Mouse (Mus musculus) lung, postnatal 25 days (tissue): Measurements from ENCODE around the gene Sult5a1.
A peak's percentile ranks its signal among the peaks of the same experiment; 100 is the strongest.
"Not testable (repeated sequence)": the region's sequence is repeated elsewhere in the genome, so short reads cannot be mapped to it uniquely, and the experiment has no call there.

Source experiments
- DNase-seq: peaks from one replicate; pipeline ENCODE4 v3.0.0; 2022; ENCODE audit warnings: low spot score

Sult5a1 gene

DNA sequence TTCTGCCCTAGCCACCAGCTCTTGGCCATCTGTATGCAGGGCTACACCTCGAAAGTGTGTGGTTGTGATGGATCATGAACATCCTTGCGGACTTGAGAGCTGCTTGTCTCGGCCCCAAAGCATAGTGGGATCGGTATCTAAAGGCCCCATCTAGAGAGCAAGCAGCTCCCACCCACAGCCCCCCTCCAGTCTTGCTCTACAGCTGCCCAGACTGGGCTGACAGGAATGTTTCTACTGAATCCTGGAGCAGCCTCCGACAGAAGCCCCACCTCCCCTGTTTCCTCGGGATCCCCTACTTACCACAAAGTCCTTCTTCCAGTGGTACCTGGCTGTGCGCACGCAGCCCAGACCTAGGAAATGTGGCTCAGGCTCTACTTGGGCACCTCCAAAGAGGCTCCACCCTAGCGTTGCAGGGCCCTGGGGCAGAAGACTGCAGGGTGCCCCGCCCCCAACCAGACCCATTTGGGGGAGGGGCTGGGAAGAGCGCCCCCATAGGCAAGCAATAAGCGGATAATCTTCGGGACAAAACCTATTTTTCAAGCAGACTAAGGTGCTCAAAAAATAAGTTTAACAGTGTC is at the start of gene Sult5a1:
Sult5a1 (minus strand) TSS at position 428 of the 578 bp plus-strand sequence.
- DNase-seq = no peak

DNA sequence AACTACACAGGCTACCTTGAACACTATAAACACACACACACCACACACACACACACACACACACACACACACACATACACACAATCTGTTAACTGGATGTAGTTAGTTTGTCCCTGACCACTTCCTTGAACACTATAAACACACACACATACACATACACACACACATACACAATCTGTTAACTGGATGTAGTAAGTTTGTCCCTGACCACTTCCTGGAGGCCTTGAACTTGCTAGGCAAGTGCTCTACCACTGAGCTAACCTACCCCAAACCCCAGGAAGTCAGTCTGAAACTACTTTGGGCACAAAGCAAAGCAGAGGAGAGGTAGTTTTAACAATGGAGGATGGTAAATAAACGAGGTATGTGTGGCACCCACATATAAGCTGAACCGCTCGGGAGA is 45.5 kb upstream of the Sult5a1 start:
- DNase-seq = no peak

DNA sequence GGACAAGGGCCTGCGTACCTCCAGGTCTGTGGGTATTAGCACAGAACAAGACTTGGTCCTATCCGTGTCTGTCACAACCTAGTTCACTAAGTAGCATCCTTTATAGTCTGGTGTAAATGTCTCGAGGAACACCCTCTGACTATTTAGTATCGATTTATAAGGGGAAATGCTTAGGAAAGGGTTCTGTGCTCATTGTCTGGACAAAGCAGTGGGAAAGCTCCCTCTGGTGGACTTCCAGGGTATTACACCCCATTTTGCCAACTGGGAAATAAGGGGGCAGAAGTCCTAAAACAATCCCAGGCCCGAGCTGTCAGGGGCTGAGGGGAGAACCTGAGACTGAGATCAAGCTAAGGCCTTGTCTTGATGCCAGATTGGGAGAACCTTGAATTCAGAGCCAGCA is 44.2 kb upstream of the Sult5a1 start:
- DNase-seq = peak; percentile 63

DNA sequence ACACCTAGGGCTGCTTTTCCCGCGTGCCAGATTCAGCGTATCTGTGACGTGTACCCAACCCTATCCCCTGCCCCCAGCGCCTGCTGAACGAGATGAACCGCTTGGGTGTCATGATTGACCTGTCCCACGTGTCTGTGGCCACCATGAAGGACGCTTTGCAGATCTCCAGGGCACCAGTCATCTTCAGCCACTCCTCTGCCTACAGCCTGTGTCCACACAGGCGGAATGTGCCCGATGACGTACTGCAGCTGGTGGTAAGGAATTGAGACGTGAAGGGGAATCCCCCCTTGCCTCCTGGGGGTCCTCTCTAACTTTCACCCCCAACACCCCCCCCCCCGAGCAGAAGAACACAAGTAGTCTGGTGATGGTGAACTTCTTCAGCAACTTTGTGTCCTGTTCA is 41.7 kb upstream of the Sult5a1 start:
- DNase-seq = no peak

DNA sequence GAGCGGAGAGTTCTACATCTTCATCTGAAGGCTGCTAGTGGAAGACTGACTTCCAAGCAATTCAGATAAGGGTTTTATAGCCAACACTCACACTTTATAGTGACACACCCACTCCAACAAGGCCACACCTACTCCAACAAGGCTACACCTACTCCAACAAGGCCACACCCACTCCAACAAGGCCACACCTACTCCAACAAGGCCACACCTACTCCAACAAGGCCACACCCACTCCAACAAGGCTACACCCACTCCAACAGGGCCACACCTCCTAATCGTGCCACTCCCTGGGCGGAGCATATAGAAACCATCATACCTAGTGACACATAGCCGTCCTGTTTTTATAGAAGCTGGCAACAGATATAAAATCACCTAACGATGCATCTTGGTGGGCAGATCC is 38.9 kb upstream of the Sult5a1 start:
- DNase-seq = not testable (repeated sequence)

DNA sequence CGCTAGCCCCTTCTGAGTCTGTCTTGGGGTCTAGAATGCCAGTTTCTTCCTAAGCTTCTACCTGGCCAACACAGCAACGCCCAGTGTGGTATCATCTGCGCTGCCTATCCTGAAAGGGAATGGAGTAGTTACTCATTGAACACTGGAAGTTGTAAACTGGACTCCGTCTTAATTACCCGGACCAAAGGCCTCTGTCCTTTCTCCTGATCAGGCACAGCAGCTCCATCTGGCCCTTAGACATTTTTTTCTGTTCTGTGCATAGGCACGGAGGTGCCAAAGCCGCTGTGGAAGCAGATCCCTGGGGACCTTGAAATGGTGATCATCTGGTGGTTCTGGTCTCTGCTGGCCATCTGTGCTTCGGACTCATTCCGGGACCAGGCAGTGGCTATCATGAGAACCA is 35.7 kb upstream of the Sult5a1 start:
- DNase-seq = no peak

DNA sequence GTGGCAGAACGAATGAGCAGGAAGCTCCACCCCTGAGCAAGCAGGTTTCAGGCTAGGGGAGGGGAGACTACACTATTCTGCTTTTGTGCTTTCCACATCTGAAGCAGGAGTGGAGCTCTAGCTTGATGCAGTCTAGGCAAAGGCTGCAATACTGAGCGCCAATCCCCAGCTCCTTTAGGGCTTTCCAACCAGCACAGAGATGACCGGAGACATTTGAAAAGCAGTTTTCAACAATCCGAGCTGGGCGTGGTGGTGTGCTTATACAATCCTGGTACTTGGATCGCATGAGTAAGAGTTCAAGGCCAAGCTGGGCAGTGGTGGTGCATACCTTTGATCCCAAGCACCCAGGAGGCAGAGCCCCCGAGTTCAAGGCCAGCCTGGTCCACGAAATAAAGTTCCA is 33.8 kb upstream of the Sult5a1 start:
- no peak for DNase-seq

DNA sequence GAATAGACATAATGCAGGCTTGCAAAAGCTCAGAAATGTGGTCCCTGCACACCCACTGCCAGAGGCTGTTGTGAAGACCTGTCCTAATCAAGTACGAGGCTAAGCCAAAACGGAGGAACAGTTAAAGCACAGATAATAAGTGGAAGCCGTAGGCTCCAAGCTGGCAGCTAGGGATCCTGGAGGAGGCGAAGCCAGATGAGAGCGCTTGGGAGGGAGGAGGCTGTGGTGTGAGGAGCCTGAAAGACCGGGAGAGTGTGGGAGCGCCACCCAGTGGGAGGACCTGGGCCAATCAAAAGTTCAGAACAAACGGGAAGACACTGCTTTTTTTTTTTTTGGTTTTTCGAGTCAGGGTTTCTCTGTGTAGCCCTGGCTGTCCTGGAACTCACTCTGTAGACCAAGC is 32.6 kb upstream of the Sult5a1 start:
- DNase-seq = peak; percentile 70

DNA sequence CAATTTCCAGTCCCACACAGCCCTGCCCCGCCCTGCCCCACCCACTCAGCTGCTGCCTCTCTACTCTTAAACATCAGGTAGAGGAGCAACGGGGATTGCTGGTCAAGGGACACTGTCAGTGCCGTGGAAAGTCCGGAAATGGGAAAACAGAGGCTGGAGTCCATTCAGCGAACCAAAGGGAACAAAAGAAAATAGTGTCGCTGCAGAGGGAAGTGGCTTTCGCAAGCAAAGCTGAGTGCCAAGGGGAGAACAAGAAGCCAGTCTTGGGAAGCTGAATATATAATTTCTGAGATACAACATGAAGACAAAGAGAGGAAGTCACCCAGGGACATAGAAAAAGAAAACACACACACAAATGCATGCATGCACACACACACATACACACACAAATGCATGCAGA is 30.7 kb upstream of the Sult5a1 start:
- no peak for DNase-seq

DNA sequence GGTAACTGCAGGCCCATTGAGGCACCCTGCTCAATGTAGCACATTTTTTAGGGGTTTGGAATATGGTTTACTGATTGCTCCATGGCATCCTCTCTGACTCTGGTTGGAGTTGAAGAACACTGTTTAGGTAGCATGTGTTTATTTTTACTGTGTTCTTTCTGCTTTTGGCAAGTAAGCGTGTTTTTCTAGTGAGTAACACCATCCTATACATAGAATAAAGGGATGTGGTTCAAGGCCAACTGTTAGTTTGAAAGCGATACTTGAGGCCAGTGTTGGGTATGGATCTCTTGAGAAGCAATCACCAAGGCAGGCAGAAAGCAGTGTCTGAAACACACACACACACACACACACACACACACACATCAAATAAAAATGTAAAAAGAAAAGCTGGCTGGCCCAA is 29.9 kb upstream of the Sult5a1 start:
- DNase-seq = no peak

DNA sequence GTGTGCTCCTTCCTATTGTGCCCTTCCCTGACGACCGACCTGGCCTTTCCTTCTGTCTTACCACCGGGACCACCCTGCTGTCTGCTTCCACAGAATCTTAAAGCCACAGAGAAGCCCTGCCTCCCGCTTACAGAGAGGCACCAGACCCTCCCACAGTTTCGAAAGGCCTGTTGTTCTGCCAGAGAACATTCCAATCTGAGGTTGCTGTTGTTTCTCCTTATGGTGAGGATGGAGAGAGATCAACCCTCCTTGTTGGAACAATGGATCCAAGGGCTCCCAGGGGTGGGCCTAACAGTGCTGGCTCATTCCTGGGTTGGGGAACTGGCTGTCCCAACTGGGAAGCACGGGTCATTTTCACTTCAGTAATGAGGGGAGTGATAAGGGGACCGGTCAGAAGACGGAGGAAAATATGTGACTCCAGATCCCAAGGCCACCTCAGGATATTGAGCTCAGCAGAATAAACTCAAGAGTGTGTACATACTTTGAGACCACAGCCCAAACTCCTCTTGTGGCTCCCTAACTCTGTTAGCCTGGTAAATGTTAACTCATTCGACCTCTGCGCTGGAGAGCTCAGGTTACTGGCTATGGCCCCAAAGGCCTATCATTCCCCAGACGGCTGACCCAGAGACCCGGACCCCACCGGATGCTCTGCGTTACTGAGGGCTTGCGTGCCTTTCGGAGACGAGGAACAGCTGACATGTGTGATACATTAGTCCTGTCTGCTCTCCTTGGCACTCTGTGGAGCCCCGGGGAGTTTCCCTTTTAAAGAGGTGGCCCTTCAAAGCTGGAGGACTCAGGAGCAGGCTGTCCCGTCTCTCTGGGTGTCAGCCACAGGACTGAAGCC is 27.7 kb upstream of the Sult5a1 start, which contains the start of gene Dpep1:
Dpep1 (plus strand) TSS at position 677 of the 844 bp plus-strand sequence.
- peak; percentile 78 for DNase-seq

DNA sequence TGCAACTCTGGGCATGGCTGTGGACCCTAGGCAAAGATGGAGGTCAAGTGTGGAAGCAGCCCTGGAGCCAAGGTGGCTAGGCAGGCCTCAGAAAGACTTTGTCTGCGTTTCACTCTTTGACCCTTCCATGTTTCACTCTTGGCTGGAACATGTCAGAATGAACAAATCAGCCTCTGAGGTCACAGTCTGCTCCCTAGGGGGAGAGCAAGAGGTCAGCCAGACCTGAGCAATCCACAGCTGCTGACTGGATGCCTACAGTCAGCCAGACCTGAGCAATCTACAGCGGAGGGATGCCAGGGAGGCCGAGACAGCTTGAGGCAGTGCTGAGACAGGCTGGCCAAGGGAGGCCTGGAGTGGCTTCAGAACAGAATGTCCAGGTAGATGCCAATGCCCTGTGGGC is 23.3 kb upstream of the Sult5a1 start:
- peak; percentile 28 for DNase-seq

DNA sequence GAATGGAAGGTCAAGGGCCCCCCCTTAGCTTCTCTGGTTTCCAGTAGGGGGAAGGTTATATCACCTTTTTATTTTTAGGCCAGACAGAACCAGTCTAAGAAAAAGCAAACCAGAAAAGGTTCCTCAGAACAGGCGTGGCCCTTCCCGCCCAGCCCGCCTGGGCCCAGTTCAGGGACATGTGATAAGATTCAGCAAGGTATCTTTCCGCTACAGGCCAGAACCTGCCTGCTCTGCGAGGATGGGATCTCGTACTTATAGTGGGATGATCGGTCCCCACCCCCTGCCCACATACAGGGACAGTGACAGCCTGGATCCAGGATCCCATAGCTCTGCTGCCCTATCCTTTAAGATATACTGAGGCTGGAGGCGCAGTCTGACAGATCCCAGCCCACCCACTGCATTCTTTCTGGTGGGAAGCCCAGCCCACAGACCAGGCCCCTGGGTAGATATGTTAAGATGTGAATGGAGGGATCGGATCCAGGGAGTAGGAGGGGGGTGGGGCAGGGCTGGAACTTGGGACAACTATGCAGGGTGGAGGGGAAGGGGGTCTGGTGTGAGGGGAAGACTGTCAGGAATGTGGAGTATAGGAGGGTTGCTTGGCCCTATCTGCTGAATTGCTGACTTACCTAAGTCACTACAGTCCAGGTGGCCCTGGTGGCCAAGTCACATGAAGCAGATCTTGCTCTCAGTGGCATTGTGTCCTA is 1.9 kb downstream of the Sult5a1 start:
- DNase-seq = no peak

DNA sequence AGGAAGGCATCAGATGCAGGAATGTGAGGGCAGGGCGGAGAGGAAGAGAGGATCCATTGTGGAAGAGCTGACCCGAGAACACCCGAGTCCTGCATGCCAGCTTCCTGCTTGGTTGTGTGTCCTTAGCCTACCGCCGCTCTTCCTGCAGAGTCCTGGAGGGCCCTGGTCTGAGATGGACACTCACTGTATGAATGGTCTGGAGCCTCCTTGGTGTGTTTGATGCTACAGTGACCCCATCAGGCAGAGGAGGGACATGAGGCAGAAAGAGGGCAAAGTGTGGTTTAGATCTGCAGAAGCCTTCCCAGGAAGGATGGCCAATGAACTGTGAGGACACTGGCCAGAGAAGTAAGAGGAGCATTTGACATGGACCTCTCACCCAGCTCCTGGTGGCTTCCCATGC is 2.9 kb downstream of the Sult5a1 start:
- peak; percentile 55 for DNase-seq

DNA sequence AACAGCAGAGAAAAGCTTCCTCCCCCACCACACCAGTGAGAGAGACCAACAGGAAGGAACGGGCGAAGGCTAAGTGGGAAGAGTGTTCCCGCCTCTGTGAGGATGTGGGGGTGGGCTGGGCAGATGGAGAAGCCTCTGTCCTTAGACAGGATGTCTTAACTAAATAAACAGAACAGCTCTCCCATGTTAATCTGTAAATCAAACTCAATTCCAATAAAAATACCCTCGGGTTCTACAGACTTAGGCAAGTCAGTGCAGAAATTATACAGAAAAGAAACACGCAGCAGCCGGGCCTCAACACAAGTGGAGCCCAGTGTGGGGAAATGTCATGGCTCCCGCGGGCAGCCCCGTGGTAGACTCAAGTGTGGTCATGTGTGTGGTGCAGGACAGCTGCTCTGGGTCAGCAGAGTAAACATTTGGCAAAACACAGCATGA is 7.4 kb downstream of the Sult5a1 start:
- peak; percentile 59 for DNase-seq

DNA sequence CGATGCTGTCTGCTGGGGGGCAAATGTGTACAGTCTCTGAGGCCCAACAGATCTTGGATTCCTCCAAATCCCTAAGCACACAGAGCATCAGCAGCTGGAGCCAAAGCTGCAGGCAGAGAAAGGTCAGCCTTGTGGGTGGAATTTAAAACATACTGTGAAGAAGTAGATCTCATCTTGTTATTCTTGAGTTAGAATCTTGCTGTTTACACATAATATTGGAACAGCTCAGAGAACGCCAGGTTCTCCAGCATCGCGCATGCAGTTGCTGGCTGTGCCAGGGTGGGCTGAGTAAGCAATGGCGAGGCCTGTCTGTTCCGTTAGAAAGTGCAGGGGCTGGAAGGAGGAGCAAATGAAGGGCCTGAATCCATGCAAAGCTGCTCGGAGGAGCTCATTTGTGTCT is 11.7 kb downstream of the Sult5a1 start:
- no peak for DNase-seq

DNA sequence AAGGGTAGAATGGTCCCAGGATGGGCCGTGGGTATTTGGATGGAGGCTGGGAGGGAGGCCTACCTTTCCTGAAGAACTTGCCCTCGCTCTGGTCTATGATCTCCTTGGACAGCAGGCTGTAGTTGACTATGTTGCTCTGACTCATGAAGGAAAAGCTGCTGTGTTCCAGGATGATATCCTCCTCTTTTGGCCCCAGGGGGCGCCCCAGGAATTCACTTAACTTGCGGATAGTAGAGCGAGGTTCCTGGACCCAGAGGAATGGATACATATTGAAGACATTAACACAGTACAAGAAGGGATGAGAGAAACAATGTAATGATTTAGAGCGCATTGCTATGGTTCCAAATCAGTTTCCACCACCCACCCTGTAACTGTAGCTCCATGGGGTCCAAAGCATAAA is 12.8 kb downstream of the Sult5a1 start:
- peak; percentile 55 for DNase-seq

DNA sequence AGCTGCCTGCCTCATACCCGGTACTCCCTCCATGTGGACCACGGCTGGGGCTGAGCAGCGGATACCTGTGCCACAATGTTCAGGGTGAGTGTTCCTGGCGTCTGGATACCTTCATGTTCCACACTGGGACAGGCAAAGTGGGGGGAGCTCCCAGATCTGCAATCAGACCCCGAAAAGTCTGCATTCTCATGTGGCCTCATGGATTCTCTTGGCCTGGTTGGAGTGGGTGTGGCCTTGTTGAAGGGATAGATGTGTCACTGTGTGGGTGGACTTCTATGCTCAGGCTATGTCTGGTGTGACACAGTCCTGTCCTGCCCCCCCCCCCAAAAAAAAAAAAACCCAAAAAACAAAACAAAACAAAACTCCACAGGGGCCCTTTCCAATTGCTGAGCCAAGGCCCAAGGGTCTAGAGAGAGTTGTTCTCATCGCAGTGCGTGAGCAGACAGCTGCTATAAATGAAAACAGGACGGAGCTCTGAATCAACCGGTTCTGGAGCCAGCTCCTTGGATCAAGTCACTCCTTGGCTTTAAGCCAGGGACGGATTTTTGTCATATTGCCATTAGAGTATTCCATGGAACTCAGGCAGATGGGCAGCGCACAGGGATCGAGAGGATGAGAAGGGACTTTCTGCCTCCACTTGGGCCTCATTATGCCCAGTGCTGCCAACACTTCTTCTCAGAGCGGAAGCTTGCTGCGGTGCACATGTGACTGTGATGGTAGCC is 16.2 kb downstream of the Sult5a1 start:
- peak; percentile 86 for DNase-seq

DNA sequence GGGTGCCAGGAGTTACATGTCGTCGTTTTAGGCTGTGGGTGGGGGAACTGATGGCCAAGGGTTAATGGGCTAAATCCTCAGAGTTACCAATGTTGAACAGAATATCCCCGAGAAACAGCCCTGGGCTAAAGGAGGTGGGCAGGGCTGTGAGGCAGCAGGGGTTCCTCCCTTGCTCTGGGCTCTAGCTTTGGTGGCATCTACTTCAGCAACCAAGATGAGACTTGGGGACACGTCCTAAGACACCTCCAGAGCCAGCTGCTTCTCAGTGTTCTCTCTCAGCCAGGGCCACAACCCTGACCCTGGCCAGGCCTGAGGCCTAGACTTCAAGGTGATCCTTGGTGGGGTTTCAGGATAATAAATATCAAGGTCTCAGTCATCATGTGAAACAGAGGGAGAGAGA is 19.4 kb downstream of the Sult5a1 start:
- DNase-seq = no peak

DNA sequence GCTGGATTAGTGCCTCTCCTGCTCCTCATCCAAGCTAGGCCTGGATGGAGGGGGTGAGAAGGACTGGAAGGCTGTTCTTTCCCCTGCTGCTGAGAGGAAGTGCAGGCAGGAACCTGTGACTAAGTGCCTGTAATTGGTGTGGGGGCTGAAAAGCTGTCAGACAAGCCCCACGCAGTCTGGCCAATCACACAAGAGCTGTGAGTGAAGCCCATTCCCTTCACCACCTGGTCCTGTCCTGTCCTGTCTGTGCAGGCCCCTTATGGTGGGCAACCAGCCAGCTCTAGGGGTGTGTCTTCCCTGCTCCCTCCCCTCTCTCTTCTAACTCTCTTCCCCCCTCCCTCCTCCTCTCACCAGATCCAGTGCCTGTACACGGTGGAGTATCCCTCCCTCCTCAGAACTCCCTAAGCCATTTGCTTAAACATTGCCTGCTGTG is 20.5 kb downstream of the Sult5a1 start:
- no peak for DNase-seq

DNA sequence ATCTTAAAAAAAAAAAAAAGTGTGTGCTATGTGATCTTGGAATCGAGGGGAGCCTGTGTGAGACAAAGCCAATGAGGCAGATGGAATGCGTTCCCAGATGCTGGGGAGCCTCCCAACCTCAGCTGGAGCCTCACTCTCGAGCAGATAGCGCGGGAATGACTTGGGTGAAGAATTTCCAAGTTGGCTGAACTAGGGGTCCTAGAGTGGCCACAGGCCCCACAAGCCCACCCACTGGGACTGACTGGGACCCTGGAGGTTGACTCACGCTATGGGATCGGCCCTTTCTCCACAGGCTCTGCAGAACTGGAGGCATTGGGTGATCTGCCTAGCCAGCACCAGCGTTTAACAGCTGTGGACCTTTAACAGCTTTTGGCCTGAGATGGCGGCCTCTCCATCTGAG is 21.8 kb downstream of the Sult5a1 start:
- DNase-seq = no peak

DNA sequence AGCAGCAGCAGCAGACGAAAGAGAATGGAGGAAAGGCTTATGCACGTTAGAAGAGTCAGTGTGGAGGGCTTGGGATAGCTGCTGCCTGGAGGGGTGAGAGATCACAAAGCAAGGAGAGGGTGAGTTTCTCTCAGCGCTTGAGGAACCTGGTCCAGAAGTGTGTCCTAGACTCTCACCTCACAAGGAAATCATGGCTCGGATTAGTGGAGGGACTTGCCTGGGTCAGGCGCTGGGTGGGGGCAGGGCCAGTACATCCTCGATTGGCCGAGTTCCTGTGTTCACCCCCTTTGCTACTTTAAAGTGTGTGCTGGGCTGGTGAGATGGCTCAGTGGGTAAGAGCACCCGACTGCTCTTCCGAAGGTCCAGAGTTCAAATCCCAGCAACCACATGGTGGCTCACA is 22.3 kb downstream of the Sult5a1 start:
- no peak for DNase-seq
